Mouse (Mus musculus) skeletal muscle tissue, postnatal 0 days (tissue): ENCODE measurements around the gene Neil3. TPM values are rescaled to one million over a fixed set of nuclear protein-coding genes. Genes with fewer than 3 reads are reported as not detected.

Source experiments
- polyA plus RNA-seq: library from polyadenylated mRNA; unstranded; fragments of >200 nt; fragmentation: Nextera tagmentation; extraction: Ambion mirVana; gene quantifications from 2 replicates; pipeline ENCODE4 v1.2.1, GENCODE M21; 2015

Neil3 gene
- 10.1 and 12.0 TPM in 2 replicates for polyA plus RNA-seq

GRCm38 (mm10) chr8:53638495-53639171 lies at the start of gene Neil3:
Neil3 (minus strand) TSS chr8:53639065.

Other genes with a start within 250 kb of the Neil3 start
- 24.3 and 31.5 TPM in 2 replicates for gene Aga, start 127.3 kb downstream of the Neil3 start, polyA plus RNA-seq